Mouse (Mus musculus) left cerebral cortex, postnatal 4 days (tissue): Measurements from ENCODE around the gene Dusp28. TPM values are rescaled to one million over a fixed set of nuclear protein-coding genes. Genes with fewer than 3 reads are reported as not detected.
A peak's percentile ranks its signal among the peaks of the same experiment; 100 is the strongest.

Experiments
- DNase-seq: peaks from one replicate; pipeline ENCODE4 v3.0.0-alpha.2; 2022
- intact Hi-C: fragments of 180-260 bp; cut with DNase I; formaldehyde crosslinking; loops from one replicate; pipeline ENCODE4 v1.15.1; 2025
- total RNA-seq, 2 experiments: library from RNA; stranded (reverse); gene quantifications; 2 replicates each; pipeline ENCODE4 v1.2.3; 2021

Gene Dusp28
- total RNA-seq, 2 experiments from 2014 or later, result 6.3 to 7.0 TPM

DNA sequence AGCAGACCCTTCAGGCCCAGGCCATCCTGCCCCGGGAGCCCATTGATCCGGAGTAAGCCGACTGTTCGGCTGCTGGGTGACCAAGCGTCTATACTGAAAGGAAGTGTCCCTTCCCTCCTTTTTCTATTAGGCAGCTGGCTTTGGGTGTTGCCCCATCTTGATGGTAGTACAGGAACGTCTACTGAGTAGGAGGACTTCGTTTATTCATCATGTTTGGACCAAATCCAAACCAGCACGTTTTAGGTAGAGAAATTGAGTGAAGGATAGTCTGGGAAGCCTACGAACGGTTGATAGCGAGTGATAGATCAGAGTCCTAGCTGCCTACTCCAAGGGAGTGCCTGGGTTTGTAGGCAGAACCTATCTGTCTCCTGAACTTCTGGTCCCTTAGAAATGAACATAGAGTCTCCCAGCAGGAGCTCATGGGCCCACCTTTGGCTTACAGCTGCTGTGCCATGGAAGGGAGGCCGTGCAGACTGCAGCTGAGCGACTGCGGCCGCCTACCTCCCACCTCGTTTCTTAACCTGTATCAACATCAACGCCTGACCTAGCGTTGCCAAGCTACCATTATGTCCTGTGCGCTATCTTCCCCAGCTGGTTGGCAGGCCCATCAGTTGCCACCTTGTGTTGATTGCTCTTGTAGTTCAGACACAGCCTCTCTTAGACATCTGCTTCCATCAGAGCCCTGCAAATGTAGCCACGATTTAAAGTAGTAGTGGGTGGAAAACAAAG is 1.0 kb downstream of the Dusp28 start:
- DNase-seq, result no peak
- intact Hi-C loops, result no loop called here

DNA sequence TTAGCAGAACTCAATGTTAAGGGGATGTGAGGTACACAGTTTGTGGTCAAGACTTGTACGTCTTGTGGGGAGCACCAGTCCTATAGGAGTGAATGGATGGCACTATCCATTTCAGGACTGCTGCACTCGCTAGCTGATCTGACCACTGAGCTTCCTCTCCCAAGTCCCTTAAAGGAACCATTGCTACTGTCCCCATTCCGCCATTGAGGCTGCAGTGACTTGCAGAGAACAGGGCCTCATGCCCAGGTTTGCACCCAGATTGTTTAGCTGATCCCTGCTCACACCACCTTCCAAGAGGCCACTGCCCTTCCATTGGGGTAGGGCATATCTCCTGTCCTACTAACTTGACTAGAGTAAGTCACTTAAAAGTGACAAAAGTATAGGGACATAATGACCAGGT is 1.9 kb downstream of the Dusp28 start:
- intact Hi-C loops, result no loop called here
- DNase-seq, result no peak

DNA sequence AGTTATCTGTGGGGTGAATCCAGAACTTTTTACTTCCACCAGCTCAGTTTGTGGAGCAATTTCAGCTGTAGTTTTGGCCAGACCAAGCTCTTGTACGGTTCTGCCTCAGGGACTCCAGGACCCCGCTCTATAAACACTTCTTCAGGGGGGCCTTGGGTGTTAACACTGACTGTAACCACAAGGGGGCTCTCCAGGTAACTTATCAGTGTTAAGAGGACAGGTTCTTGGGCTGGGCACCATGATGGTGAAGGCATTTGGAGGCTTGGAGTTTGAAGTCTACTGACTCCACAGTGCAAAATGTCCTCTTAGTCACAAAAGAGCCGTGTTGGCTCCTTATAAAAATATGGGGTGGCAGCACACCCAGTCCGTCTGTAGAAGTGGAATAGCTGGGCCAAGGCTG is 2.3 kb downstream of the Dusp28 start:
- intact Hi-C loops, result no loop called here
- DNase-seq, result no peak

DNA sequence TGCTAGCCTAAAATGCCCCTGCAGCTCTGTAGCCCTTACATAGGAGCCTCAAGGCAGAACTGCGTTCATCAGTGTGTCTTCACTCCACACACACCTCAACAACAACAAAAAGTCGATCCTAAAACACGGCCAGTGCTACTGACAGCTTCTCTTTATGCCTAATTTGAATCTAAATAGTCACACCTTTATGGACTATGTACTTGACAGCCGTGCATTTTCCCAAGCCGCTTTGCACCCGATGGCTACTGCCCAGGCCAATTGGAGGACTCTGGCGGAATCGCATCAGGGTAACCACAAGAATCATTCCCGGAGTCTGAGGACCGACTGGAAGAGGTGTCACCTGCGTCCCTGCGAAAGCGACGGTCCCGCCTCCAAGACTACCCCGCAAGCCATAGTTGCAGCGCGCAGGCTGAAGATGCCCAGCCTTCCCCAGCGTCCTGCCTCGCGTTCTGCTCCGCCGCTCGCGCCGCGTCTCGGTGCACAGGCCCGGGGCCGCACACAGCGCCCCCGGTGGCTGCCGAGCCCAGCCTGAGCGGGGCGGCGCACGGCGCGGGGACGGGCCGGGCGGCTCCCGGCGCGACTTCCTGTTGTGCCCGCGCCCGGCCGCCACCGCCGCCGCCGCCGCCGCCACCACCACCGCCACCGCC is 3.6 kb downstream of the Dusp28 start, which contains the start of gene Rnpepl1:
TSS of gene Rnpepl1 (plus strand) at position 545 of the 647 bp plus-strand sequence.
- intact Hi-C loops, result no loop called here

DNA sequence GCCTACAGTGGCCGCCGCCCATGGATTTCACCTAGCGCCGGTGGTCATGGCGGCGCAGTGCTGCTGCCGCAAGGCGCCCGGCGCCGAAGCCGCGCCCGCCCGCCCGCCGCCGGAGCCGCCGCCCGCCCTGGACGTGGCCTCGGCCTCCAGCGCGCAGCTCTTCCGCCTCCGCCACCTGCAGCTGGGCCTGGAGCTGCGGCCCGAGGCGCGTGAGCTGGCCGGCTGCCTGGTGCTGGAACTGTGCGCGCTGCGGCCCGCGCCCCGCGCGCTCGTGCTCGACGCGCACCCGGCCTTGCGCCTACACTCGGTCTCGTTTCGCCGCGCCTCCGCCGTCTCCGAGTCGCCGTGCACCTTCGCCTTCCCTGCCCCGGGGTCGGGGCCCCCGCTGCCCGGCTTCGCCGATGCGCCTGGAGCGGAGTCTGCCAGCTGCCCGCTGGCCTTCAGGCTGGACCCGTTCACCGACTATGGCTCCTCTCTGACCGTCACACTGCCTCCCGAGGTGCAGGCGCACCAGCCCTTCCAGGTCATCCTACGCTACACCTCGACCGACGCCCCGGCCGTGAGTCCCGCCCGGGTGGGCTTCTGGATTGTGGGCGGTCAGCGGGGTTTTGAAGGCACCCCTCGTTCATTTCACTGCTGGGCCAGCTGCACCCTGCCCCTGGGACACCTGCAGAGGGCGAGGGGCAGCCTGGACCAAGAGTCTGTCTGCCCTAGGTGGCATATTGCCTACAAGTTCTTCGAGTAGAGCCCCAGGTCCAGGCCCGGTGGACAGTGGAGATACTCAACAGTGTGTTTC is 4.3 kb downstream of the Dusp28 start:
- DNase-seq, result peak; percentile 66
- intact Hi-C loops, result no loop called here

More for the DNA sequence above, 3.6 kb downstream of the Dusp28 start, which contains the start of gene Rnpepl1:
- DNase-seq, result peak; percentile 72

DNA sequence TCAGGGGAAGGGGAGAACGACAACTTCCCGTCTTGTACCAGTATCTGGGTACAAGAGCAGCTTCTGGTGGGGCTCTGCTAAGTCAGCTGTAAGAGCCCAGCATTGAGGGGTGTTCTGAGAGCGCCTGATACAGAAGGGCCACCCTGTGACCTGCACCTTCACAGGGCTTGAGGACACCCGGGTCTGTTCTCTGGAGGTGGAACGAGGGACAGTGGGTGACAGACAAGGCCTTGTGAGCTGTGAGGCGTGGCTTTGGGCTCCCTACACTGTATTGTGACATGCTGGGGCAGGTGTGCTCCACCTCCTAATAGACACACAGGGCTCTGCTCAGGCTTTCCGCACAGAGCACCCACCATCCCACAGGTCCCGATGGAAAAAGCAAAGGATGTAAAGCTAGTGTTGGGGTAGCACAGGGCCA is 4.9 kb downstream of the Dusp28 start:
- intact Hi-C loops, result no loop called here
- no peak for DNase-seq

DNA sequence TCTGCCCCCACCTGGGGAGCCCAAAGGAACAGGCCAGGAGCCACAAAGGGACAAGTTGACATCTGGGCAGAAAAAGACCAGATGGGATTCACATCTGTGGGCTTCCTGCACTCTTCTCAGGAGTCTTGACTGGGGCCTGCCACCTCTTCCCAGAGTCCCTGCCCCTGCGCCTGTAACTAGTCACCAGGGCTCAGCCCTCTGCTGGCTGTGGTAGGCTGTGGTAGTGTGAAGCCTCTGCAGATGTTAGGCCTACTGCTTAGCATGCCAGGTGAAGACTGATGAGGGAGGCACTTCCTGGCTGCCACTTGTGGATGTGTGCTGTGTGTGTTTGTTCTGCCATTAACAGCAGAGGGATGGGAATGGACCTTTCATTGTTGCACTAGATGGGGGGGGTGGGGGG is 5.5 kb downstream of the Dusp28 start:
- DNase-seq, result no peak
- intact Hi-C loops, result no loop called here

DNA sequence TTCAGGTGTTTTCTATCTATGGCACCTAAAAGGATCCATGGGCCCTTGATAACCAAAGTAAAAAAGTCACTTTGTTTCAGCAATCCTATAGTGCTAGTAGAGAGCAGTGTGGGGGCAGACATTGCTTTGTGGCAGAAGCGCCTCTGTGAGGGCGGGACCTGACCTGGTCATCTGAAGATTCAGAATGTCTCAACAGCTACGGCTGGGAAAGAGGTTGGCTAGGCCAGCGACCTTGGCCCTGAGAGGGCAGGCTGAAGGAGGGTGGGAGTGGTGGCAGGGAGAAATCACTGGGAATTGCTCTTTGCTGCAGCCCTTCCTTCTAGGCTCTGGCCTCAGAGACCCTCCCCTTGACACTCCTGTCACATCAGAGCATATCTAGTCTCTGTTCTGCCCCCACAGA is 7.5 kb downstream of the Dusp28 start:
- DNase-seq, result no peak
- intact Hi-C loops, result no loop called here

DNA sequence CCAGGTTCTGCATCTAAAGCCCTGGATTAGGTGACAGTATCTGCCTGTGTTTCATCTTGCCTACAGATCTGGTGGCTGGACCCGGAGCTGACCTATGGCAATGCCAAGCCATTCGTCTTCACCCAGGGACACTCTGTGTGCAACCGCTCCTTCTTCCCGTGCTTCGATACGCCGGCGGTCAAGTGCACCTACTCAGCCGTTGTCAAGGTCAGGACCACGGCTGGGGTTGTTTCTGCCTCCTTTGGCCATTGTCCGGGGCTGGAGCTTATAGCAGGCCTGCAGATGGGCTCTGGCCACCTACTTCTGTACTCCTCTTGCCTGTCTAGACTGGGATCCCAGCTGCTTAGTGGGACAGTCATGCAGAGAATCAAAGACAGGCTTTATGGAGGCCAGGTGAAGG is 8.2 kb downstream of the Dusp28 start:
- intact Hi-C loops, result no loop called here
- no peak for DNase-seq

DNA sequence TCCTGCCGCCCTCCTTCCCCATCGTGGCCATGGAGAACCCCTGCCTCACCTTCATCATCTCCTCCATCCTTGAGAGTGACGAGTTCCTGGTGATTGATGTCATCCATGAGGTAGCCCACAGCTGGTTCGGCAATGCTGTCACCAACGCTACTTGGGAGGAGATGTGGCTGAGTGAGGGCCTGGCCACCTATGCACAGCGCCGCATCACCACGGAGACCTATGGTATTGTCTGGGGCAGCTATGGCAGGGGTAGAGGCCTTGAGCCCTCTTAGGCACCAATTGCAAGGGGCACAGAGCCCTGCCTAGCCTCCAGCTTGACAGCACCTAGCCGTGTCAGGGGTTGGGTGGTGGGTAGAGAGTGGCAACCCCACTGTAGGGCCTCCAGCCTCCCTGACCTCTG is 9.9 kb downstream of the Dusp28 start:
- DNase-seq, result no peak
- intact Hi-C loops, result no loop called here

DNA sequence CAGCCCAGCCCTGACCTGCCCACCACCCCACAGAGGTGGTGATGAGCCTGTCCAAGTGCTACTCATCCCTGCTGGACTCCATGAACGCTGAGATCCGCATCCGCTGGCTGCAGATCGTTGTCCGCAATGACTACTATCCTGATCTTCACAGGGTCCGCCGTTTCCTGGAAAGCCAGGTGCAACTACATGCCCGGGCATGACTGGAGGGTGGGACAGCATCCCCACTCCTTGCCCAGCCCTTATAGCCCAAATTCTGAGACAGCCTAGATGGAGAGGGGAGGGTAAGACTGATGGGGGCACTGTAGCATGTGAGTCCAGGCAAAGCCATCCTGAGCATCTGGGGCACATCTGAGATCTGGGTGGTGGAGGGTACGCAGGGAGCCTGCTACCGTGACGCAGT is 12.4 kb downstream of the Dusp28 start:
- DNase-seq, result no peak
- intact Hi-C loops, result no loop called here

DNA sequence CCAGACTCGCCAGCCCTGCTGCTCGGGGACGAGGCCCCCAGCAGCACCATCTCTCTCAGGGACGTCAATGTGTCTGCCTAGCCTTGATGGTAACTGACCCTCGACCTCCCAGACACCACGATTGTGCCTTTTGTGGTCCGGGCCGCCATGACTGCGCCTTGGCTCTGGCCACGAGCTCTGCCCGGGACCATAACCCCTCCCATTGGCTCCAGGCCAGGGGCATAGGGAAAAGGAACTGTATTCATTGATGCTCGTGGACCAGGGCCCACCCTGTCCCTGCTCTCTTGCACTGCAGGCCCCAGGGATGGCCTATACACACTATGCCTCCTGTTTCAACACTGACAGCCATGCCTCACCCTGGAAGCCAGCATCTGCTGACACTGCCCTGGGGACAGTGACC is 13.0 kb downstream of the Dusp28 start:
- intact Hi-C loops, result no loop called here
- peak; percentile 46 for DNase-seq

DNA sequence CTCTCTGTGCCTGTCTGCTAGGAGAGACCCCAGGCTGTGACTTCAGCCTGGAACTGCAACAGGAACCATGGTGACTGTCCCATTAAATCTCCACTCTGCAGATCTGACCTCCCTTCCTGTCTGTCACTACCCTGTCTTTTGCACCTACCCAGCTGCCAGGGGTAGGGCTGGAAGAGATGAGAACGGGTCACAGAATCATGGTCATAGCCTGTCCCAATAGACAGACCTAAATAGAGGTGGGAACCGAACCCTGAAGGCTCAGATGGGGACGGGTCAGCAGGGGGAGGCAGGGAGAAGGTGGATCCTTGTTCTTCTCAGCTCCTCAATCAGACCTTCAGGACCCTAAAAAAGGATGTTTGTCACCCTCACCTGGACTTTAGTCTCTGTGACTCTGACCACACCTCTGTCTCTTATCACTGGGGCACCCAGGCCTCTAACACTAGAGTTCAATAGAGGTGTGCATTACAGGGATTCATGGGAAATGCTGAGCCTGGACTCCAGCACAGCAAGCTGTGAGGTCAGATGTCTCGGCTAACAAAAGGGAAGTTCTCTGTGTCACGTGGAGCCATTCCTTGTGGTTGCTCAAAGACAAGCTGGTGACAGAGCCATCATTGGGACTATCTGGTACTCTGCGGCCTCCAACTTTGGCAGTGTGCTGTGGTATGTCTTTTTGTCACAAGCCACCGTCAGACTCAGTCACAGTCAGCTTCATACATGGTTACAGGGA is 13.9 kb downstream of the Dusp28 start:
- intact Hi-C loops, result no loop called here
- DNase-seq, result no peak

DNA sequence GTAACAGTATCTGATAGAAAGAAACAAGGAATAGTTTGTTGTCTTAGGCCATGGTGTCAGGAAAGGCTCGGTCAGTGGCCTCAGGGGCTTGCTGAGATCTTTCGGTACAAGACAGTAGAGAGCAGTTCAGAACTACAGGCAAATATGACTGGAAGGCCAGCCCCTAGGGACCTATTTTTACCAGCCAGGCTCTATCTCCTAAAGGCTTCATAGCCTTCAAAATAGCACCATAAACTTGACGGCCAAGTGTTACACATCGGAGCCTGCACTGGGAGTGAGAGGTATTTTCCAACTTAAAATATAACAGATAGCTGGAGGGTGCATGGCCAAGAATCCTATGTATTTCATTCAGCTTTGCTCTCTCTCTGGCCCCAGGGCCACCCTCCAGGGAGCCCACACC is 14.7 kb downstream of the Dusp28 start:
- intact Hi-C loops, result no loop called here
- no peak for DNase-seq

DNA sequence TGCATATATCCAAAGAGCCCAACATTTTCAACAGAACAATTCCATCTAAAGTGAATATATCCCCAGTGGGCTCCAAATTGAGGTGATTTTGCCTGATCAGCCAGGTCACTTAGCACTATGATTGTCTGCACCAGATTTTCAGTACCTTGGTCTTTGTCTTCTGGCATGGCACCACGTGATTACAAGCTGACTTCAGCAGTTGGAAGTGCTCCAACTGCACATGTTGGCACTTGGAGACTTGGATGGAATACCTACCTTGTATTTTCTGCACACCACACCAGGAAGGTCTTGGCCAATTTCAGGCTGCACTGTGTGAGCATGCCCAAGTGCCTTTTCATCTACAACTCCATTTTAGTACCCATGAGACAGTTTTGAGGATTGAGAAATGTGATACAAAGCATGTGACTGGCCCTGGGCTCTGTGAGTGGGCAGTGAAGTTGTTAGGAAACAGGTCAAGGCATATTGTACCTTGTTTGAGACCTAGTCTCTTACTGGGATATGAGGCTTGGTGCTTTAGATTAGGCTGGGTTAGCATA is 23.5 kb downstream of the Dusp28 start:
- intact Hi-C loops, result no loop called here

DNA sequence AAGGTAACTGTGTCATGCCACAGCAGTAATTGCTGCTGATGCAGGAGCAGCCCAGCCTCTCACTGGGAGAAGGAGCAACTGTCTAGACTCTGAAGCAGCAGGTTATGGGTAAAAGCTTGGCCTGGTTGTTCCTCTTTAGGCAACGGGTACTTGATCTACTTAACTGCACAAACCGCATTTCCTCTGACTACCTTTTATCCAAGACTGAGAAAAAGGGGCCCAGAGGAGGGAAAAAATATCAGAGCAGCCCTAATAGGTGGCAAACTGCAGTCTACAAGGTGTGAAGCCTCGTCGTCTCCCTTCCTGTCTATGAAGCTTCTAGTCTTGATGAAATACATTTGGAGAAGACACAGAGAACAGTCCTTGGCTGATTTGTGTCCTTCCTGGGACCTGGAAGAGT is 26.8 kb downstream of the Dusp28 start:
- intact Hi-C loops, result no loop called here

More for the DNA sequence above, 23.5 kb downstream of the Dusp28 start:
- DNase-seq, result no peak

DNA sequence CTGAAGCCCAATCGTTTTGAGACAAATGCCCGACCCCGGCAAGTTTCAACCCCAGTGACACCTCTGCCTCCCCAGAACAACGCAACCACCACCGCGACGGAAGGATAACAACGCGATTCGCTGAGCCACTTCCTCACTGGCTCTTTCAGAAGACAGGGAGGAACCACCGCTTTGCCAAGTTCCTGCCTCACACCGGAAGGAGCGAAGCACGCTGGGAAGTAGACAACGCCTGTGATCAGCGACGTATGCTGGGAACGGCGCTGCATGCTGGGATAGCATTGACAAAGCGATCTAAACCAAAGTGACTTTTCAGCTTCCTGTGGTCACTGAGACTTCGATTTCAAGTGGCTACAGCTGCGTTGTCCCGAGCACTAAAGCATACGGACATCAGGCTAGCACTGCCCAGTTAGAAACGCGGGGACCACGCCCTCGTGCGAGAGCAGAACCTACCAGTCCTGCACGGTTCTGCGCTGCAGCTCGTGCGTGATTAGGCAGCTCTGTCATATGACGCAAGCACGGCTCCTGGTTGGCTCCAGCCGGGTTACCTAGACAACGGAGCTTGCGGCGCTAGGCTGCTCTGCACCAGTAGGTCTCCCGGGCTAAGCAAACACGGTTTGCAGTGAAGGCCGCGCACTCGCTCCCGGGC is 27.5 kb downstream of the Dusp28 start, which contains the start of gene Capn10:
TSS of gene Capn10 (plus strand) at position 195 of the 646 bp plus-strand sequence.
- DNase-seq, result peak; percentile 94
- intact Hi-C loops, result no loop called here

More for the DNA sequence above, 26.8 kb downstream of the Dusp28 start:
- no peak for DNase-seq

DNA sequence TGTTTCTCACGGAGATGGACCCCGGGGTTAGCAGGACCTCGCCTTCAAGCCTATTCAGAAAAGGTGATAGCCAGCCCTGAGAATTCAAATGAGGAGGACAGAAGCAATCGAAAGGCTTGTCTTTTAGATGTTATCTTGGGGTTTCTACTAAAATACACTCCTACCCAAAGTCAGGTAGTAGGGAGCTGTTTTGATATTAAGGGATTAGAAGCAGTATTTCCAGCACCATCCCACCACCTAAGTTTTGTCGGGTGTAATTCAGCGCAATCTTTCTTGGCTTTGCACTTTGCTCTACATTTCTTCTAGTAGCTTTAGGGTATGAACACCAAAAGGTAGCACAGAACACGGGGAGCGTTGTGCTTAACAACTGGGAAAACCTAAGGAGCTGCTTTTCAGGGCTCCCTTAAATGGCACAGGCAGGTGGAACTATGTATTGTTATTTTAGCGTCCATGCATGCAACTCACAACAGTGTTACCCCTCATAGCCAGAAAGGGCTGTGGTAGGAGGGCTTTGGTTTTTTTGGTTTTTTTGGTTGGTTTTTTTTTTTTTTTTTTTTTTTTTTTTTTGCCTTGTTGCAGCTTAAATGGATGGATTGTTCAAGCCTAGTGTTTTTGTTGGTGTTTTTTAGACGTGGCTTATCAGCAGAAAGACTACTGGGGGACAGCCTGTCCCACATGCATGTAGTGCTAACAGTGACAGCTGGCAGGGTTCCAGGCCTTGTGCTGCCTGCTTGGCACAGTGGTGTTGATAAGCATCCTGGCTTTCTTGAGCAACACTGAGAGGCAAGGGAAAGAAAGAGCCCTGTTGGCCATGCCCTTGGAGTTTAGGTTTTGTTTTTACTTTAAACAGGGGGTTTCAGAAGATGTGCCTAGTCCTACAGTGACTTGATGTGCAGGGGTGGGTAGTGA is 28.5 kb downstream of the Dusp28 start:
- intact Hi-C loops, result no loop called here
- peak; percentile 83 for DNase-seq

DNA sequence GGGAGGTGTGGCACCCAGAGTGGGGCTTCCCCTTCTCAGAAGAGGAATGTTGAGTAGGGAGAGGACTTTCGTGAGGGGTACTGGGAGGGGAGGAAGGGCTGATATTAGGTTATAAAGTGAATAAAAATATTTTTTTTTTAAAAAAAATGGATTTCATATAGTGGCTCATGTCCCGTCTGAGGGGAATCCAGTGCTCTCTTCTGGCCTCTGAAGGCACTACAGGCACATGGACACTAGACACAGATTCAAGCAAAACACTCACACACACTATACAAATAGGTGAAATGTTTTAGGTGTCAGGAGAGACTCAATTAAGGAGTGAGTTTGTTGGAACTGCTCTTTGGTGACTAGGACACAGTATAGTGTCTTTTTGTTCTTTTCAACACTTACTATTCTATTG is 29.2 kb downstream of the Dusp28 start:
- intact Hi-C loops, result no loop called here
- DNase-seq, result no peak
